Mouse (Mus musculus) erythroblast, embryonic 14.5 days (primary cell): ENCODE results near the gene Gm45713.

ENCODE experiments used
- GATA1 ChIP-seq: IDR thresholded peaks from 2 replicates; pipeline ENCODE4 v1.6.1; 2012; ENCODE audit warnings: low read length, inconsistent platforms, mixed read lengths
- TAL1 ChIP-seq: IDR thresholded peaks from 3 replicates; pipeline ENCODE4 v1.6.1; 2012; ENCODE audit warnings: low read length, inconsistent platforms, mixed read lengths

DNA sequence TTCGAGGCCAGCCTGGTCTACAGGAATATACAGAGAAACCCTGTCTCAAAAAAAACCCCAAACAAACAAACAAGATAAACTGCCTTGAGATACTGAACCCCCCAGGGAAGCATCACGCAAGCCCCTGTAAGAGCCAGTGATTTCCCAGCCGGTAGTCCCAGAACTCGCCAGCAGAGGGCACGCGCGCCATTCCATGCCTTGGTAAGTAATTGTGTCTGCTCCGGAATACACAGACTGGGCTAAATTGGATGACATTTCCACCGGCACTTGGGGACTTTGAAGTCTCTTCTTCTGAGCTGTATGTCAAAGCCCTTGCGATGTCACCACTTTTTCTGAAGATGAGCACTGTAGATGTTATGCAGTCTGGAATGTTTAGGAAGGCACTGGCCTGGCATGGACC is 56.2 kb downstream of the Gm45713 start:
- TF ChIP-seq GATA1: no peak
- TF ChIP-seq TAL1: no peak
